Mouse (Mus musculus) left cerebral cortex, postnatal 14 days (tissue): ENCODE measurements around the gene Rnaseh2a. TPM values are rescaled to one million over a fixed set of nuclear protein-coding genes. Genes with fewer than 3 reads are reported as not detected.
A peak's percentile ranks its signal among the peaks of the same experiment; 100 is the strongest.
"Not testable (repeated sequence)": the region's sequence is repeated elsewhere in the genome, so short reads cannot be mapped to it uniquely, and the experiment has no call there.

Source experiments
- DNase-seq, 2 experiments: peaks; one replicate each; pipeline ENCODE4 v3.0.0; 2021 to 2022; ENCODE audit warnings: low spot score in 2 of 2, mixed read lengths in 1 of 2
- intact Hi-C: fragments of 180-260 bp; cut with DNase I; formaldehyde crosslinking; loops from one replicate; pipeline ENCODE4 v1.15.1; 2025
- microRNA-seq, 2 experiments: library from miRNA; unstranded; fragments of <30 nt; microRNA quantifications; one replicate each; pipeline ENCODE4 v1.2.0; 2022
- total RNA-seq, 2 experiments: library from RNA; stranded (reverse); gene quantifications; 2 replicates each; pipeline ENCODE4 v1.2.3; 2021

Rnaseh2a gene
- total RNA-seq, 2 experiments from 2014 or later, result 38.1 to 52.0 TPM

- intact Hi-C loops, result no loop called here
- DNase-seq, result no peak
Observed at GRCm38 (mm10) chr8:84911854-84912253, 57.7 kb downstream of the Rnaseh2a start.

GRCm38 (mm10) chr8:84910551-84910950 is 59.0 kb downstream of the Rnaseh2a start:
- no peak for DNase-seq
- intact Hi-C loops, result no loop called here

GRCm38 (mm10) chr8:84909949-84910348 is 59.6 kb downstream of the Rnaseh2a start:
- no peak for DNase-seq
- intact Hi-C loops, result no loop called here

- intact Hi-C loops, result no loop called here
- DNase-seq, result no peak
Observed at GRCm38 (mm10) chr8:84909162-84909767, 60.3 kb downstream of the Rnaseh2a start.

GRCm38 (mm10) chr8:84908421-84909161 is 61.0 kb downstream of the Rnaseh2a start, which contains the start of gene Dnase2a:
Dnase2a (plus strand) TSS chr8:84908560.
- intact Hi-C loops, result no loop called here
- peak; percentile 85 to 92 for DNase-seq

- DNase-seq, intact Hi-C loops: not testable (repeated sequence)
Observed at GRCm38 (mm10) chr8:84907979-84908378, 61.6 kb downstream of the Rnaseh2a start.

GRCm38 (mm10) chr8:84907493-84907892 is 62.1 kb downstream of the Rnaseh2a start:
- intact Hi-C loops, result no loop called here

GRCm38 (mm10) chr8:84907037-84907436 is 62.5 kb downstream of the Rnaseh2a start:
- intact Hi-C loops, result no loop called here
- DNase-seq, result no peak

More at GRCm38 (mm10) chr8:84907493-84907892, 62.1 kb downstream of the Rnaseh2a start:
- DNase-seq, result no peak

Small RNAs within 50 kb of the gene (microRNA-seq; reads per million reads assigned to microRNA genes)
- gene Gm24197, result 3.7 to 6.1 reads per million in 2 experiments

Other genes with a start within 250 kb of the Rnaseh2a start
- gene G430095P16Rik, start 246.8 kb downstream of the Rnaseh2a start, total RNA-seq, result not detected
- 100 to 1,000 TPM; 402 to 429 TPM for gene Nfix, start 169.4 kb downstream of the Rnaseh2a start, total RNA-seq
- 1 to 10 TPM; 8.0 to 9.6 TPM for gene Dand5, start 146.9 kb downstream of the Rnaseh2a start, total RNA-seq
- 10 to 100 TPM; 23.4 to 23.6 TPM for gene Gadd45gip1, start 138.2 kb downstream of the Rnaseh2a start, total RNA-seq
- 10 to 100 TPM; 59.5 to 72.0 TPM for gene Rad23a, start 129.1 kb downstream of the Rnaseh2a start, total RNA-seq
- gene Calr, start 122.8 kb downstream of the Rnaseh2a start, total RNA-seq, result 100 to 1,000 TPM; 495 to 553 TPM
- gene Farsa, start 112.8 kb downstream of the Rnaseh2a start, total RNA-seq, result 10 to 100 TPM; 50.1 to 51.6 TPM
- gene Syce2, start 97.7 kb downstream of the Rnaseh2a start, total RNA-seq, result 10 to 100 TPM; 11.5 to 13.4 TPM
- gene Gcdh, start 75.8 kb downstream of the Rnaseh2a start, total RNA-seq, result 10 to 100 TPM; 36.5 to 38.9 TPM
- gene Klf1, start 67.8 kb downstream of the Rnaseh2a start, total RNA-seq, result not detected
- 1 to 10 TPM; 2.9 TPM for gene Dnase2a, start 61.2 kb downstream of the Rnaseh2a start, total RNA-seq
- gene Mast1, start 32.4 kb downstream of the Rnaseh2a start, total RNA-seq, result 100 to 1,000 TPM; 139 to 146 TPM
- gene Rtbdn, start 22.8 kb downstream of the Rnaseh2a start, total RNA-seq, result 1 to 10 TPM; 1.6 to 2.1 TPM
- gene Gm49661, start 334 bp downstream of the Rnaseh2a start, total RNA-seq, result not detected
- 100 to 1,000 TPM; 402 to 429 TPM for gene Prdx2, start 180 bp downstream of the Rnaseh2a start, total RNA-seq
- gene Junb, start 9.0 kb upstream of the Rnaseh2a start, total RNA-seq, result 10 to 100 TPM; 51.5 to 65.4 TPM
- 1 to 10 TPM; 7.5 to 8.1 TPM for gene Hook2, start 20.8 kb upstream of the Rnaseh2a start, total RNA-seq
- gene Best2, start 44.8 kb upstream of the Rnaseh2a start, total RNA-seq, result not detected
- gene Asna1, start 55.5 kb upstream of the Rnaseh2a start, total RNA-seq, result 100 to 1,000 TPM; 116 to 117 TPM
- gene Trir, start 57.1 kb upstream of the Rnaseh2a start, total RNA-seq, result 100 to 1,000 TPM; 128 to 146 TPM
- 100 to 1,000 TPM; 165 to 171 TPM for gene Tnpo2, start 67.1 kb upstream of the Rnaseh2a start, total RNA-seq
- gene Fbxw9, start 90.3 kb upstream of the Rnaseh2a start, total RNA-seq, result 10 to 100 TPM; 38.3 to 39.9 TPM
- gene Gm5741, start 98.2 kb upstream of the Rnaseh2a start, total RNA-seq, result not detected
- 10 to 100 TPM; 57.9 to 67.6 TPM for gene Dhps, start 102.0 kb upstream of the Rnaseh2a start, total RNA-seq
- 10 to 100 TPM; 52.7 to 53.5 TPM for gene Wdr83os, start 111.0 kb upstream of the Rnaseh2a start, total RNA-seq
- gene Wdr83, start 111.5 kb upstream of the Rnaseh2a start, total RNA-seq, result 10 to 100 TPM; 27.5 to 36.1 TPM
- 10 to 100 TPM; 42.6 to 42.9 TPM for gene Man2b1, start 113.5 kb upstream of the Rnaseh2a start, total RNA-seq
- 1 to 10 TPM; 5.8 to 6.0 TPM for gene Zfp791, start 153.3 kb upstream of the Rnaseh2a start, total RNA-seq
- gene Cks1brt, start 182.2 kb upstream of the Rnaseh2a start, total RNA-seq, result not detected